Mouse (Mus musculus) heart, postnatal 0 days (tissue): ENCODE data around the gene Brsk1. TPM values are rescaled to one million over a fixed set of nuclear protein-coding genes. Genes with fewer than 3 reads are reported as not detected.
A peak's percentile ranks its signal among the peaks of the same experiment; 100 is the strongest.

Source experiments
- ATAC-seq: fragments of 200-750 bp; cut with Nextera tagmentation; 2 replicates; pipeline ENCODE4 v1.8.0; 2017; ENCODE audit warnings: low read depth, moderate number of reproducible peaks, moderate library complexity; ENCODE audit not compliant: insufficient read depth
- DNase-seq: peaks from one replicate; pipeline ENCODE4 v3.0.0-alpha.2; 2016; ENCODE audit warnings: low spot score
- H3K27ac ChIP-seq: fragments of 300-500 bp; sonication (generic); 2 replicates; pipeline ENCODE4 v1.5.1; 2014; ENCODE audit warnings: low read depth, mild to moderate bottlenecking
- H3K27me3 ChIP-seq: fragments of 300-500 bp; sonication (generic); 2 replicates; pipeline ENCODE4 v1.6.1; 2014; ENCODE audit warnings: low read length, mixed read lengths; ENCODE audit not compliant: control insufficient read depth, insufficient read depth
- H3K36me3 ChIP-seq: fragments of 300-500 bp; sonication (generic); replicated peaks from 2 replicates; pipeline ENCODE4 v1.6.1; 2014; ENCODE audit warnings: low read length, mixed read lengths; ENCODE audit not compliant: control insufficient read depth, insufficient read depth
- H3K4me1 ChIP-seq: fragments of 300-500 bp; sonication (generic); 2 replicates; pipeline ENCODE4 v1.6.1; 2014; ENCODE audit warnings: antibody characterized with exemption; ENCODE audit not compliant: control insufficient read depth, insufficient read depth
- H3K4me2 ChIP-seq: fragments of 300-500 bp; sonication (generic); 2 replicates; pipeline ENCODE4 v1.6.1; 2014; ENCODE audit warnings: low read depth, mild to moderate bottlenecking, low read length, moderate library complexity
- H3K4me3 ChIP-seq: fragments of 300-500 bp; sonication (generic); 2 replicates; pipeline ENCODE4 v1.5.1; 2014; ENCODE audit warnings: low read depth, low read length
- H3K9ac ChIP-seq: fragments of 300-500 bp; sonication (generic); replicated peaks from 2 replicates; pipeline ENCODE4 v1.6.1; 2014; ENCODE audit warnings: low read depth, low read length, mixed read lengths
- H3K9me3 ChIP-seq: fragments of 300-500 bp; sonication (generic); replicated peaks from 2 replicates; pipeline ENCODE4 v1.6.1; 2016; ENCODE audit warnings: low read length; ENCODE audit not compliant: control insufficient read depth
- CTCF ChIP-seq: IDR thresholded peaks from 2 replicates; pipeline ENCODE4 v1.5.1; 2016; ENCODE audit warnings: antibody characterized with exemption, control low read depth, low read depth
- EP300 ChIP-seq: IDR thresholded peaks from 2 replicates; pipeline ENCODE4 v1.6.1; 2016; ENCODE audit warnings: antibody characterized with exemption, low read depth
- WGBS: fragments of 180-500 bp; shearing (Covaris S2); extraction: QIAGEN DNeasy Blood & Tissue Kit; methylation state at CpG from one replicate; pipeline ENCODE4 v1.1.7; 2014; 5-methylcytosine and 5-hydroxymethylcytosine counted together
- polyA plus RNA-seq: library from polyadenylated mRNA; unstranded; fragments of >200 nt; fragmentation: Nextera tagmentation; extraction: Ambion mirVana; gene quantifications from 2 replicates; pipeline ENCODE4 v1.2.1, GENCODE M21; 2015
- total RNA-seq: library from RNA; depleted of rRNA; stranded (reverse); fragments of >200 nt; gene quantifications from 2 replicates; pipeline ENCODE4 v1.2.3, GENCODE M21; 2014; ENCODE audit warnings: low replicate concordance

Brsk1 gene
- total and polyA plus RNA-seq, 2 experiments from 2014 or later: 0.36 to 10.9 TPM

DNA sequence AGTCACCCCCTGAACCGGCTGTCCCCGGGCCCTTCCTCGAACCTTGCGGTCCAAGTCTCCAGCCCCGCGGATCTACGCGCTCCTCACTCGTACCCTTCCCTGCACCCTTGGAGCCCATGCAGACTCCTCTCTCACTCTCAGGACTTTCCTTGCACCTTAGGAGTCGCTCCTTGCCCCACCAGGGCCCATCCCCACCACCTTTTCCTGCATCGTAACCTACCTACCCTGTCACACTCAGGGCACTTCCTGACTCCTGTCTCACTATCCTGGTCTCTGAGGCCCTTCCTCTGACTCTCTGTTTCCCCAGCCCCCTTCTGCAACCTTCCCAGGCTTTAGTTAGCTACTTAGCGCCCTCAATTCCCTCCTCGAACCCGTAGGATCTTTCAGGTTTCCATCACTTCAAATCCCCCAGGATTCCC is 49.9 kb downstream of the Brsk1 start:
- peak; percentile 0; the same call in 1 of the 2 replicates for ATAC-seq
- peak overlapping the region; percentile 92 for H3K27ac ChIP-seq

GRCm38 (mm10) chr7:4741151-4741550 is 50.7 kb downstream of the Brsk1 start:
- peaks cover 19% of the 10 kb centered on the region for H3K4me1 ChIP-seq
- peak overlapping the region; percentile 92 for H3K27ac ChIP-seq
- peak overlapping the region; percentile 87 for H3K4me3 ChIP-seq
- H3K4me2 ChIP-seq: peak overlapping the region; percentile 96
- H3K9ac ChIP-seq: peak overlapping the region; percentile 84
- H3K9me3 ChIP-seq: no peaks in the 10 kb centered on the region
- no peak for TF ChIP-seq CTCF
- TF ChIP-seq EP300: 0 out of 2 replicates have a peak, but pooled peaks have one; percentile 8
- ATAC-seq (no peak), DNase-seq (peak; percentile 80)
- WGBS: 1% methylated on average over 4 of the region's 4 CpGs
- peaks cover 25% of the 10 kb centered on the region for H3K36me3 ChIP-seq
- H3K27me3 ChIP-seq: no peaks in the 10 kb centered on the region

More for the DNA sequence above, 49.9 kb downstream of the Brsk1 start:
- H3K27me3 ChIP-seq: no peaks in the 10 kb centered on the region
- peaks cover 19% of the 10 kb centered on the region for H3K4me1 ChIP-seq
- no peaks in the 10 kb centered on the region for H3K9me3 ChIP-seq
- TF ChIP-seq CTCF (no peak), EP300 (no peak)
- peaks cover 21% of the 10 kb centered on the region for H3K36me3 ChIP-seq
- H3K4me3 ChIP-seq: peak overlapping the region; percentile 87
- peak; percentile 51 for DNase-seq
- WGBS: 0% methylated on average over 14 of the region's 14 CpGs
- H3K4me2 ChIP-seq: peak overlapping the region; percentile 96
- H3K9ac ChIP-seq: peak overlapping the region; percentile 84

- H3K27ac ChIP-seq: peak overlapping the region; percentile 92
- H3K9ac ChIP-seq: no peak overlapping the region; the same call in 1 of the 2 replicates
- peaks cover 19% of the 10 kb centered on the region for H3K4me1 ChIP-seq
- H3K36me3 ChIP-seq: peaks cover 32% of the 10 kb centered on the region
- H3K4me2 ChIP-seq: peak overlapping the region; percentile 96
- DNase-seq (no peak), ATAC-seq (no peak)
- 83% methylated on average over 21 of the region's 21 CpGs for WGBS
- no peaks in the 10 kb centered on the region for H3K9me3 ChIP-seq
- TF ChIP-seq EP300 (no peak), CTCF (no peak)
- H3K27me3 ChIP-seq: no peaks in the 10 kb centered on the region
- H3K4me3 ChIP-seq: peak overlapping the region; percentile 87; the same call in 1 of the 2 replicates
Observed at GRCm38 (mm10) chr7:4741672-4742481, 51.5 kb downstream of the Brsk1 start.

DNA sequence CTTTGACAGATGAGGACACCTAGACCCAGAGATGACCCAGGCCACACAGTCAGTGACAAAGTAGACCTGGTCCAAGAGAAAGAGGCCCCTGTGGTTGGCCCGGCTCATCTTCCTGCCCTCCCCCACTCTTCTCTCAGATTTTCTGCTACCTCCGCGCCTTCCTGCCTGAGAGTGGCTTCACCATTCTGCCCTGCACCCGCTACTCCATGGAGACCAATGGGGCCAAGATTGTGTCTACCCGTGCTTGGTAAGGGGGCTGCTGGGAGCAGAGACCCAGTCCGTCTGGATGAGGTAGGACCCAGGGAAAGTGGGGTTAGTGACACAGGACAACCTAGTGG is 52.0 kb downstream of the Brsk1 start:
- peaks cover 36% of the 10 kb centered on the region for H3K36me3 ChIP-seq
- H3K4me1 ChIP-seq: peaks cover 19% of the 10 kb centered on the region
- DNase-seq (no peak), ATAC-seq (no peak)
- TF ChIP-seq CTCF: no peak
- TF ChIP-seq EP300: no peak
- no peak overlapping the region for H3K9ac ChIP-seq
- no peaks in the 10 kb centered on the region for H3K27me3 ChIP-seq
- no peak overlapping the region for H3K4me3 ChIP-seq
- H3K4me2 ChIP-seq: no peak overlapping the region
- no peak overlapping the region for H3K27ac ChIP-seq
- WGBS: 79% methylated on average over 6 of the region's 6 CpGs
- H3K9me3 ChIP-seq: no peaks in the 10 kb centered on the region

GRCm38 (mm10) chr7:4743354-4743753 is 53.0 kb downstream of the Brsk1 start:
- ATAC-seq: no peak
- H3K27ac ChIP-seq: no peak overlapping the region
- DNase-seq: no peak
- WGBS: 43% methylated on average over 2 of the region's 2 CpGs
- H3K36me3 ChIP-seq: peaks cover 36% of the 10 kb centered on the region
- no peak overlapping the region for H3K9ac ChIP-seq
- H3K4me3 ChIP-seq: no peak overlapping the region
- peaks cover 19% of the 10 kb centered on the region for H3K4me1 ChIP-seq
- no peak for TF ChIP-seq EP300
- TF ChIP-seq CTCF: no peak
- no peaks in the 10 kb centered on the region for H3K27me3 ChIP-seq
- no peaks in the 10 kb centered on the region for H3K9me3 ChIP-seq
- no peak overlapping the region for H3K4me2 ChIP-seq
